Mouse (Mus musculus): ENCODE results near the gene Unc13d. TPM values are rescaled to one million over a fixed set of nuclear protein-coding genes. Genes with fewer than 3 reads are reported as not detected.
"Not testable (repeated sequence)": the region's sequence is repeated elsewhere in the genome, so short reads cannot be mapped to it uniquely, and the experiment has no call there.

The Unc13d gene
- polyA plus RNA-seq, 1 experiment from 2014 or later, result 2.0 TPM

GRCm38 (mm10) chr11:116021328-116022220 is 56.2 kb downstream of the Unc13d start:
- Histone ChIP-seq H3K27me3 (replicated peaks; ENCODE audit: control insufficient read depth, insufficient read depth, low read length) (no peaks in the 10 kb centered on the region), H3K9me3 (ENCODE audit: control insufficient read depth, low read length) (no peaks in the 10 kb centered on the region), H3K4me2 (ENCODE audit: low read depth, low read length) (peak overlapping the region; percentile 60), H3K9ac (ENCODE audit: low read depth, low read length) (0 out of 2 replicates have a peak overlapping the region, but pooled peaks have one; percentile 25), H3K4me1 (ENCODE audit: control insufficient read depth, insufficient read depth, low read length) (no peaks in the 10 kb centered on the region), H3K36me3 (ENCODE audit: control insufficient read depth, insufficient read depth, low read length) (peaks cover 28% of the 10 kb centered on the region), H3K27ac (replicated peaks; ENCODE audit: low read depth, low read length) (no peak overlapping the region), H3K4me3 (ENCODE audit: low read depth, low read length) (peak overlapping the region; percentile 33)
- DNase-seq (ENCODE audit: low spot score) (no peak), ATAC-seq (ENCODE audit: low read depth) (no peak)
- WGBS, result 75% methylated on average over 6 of the region's 6 CpGs

DNA sequence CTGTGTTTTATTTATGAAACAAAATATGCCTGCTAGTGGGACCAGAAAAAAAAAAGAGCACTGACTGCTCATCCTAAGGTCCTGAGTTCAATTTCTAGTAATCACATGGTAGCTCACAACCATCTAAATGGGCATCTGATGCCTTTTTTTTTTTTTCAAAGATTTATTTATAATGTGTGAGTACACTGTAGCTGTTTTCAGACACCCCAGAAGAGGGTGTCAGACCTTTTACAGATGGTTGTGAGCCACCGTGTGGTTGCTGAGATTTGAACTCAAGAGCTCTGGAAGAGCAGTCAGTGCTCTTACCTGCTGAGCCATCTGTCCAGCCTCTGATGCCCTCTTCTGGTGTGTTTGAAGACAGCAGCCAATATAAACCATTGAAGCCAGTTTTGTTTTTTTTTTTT is 57.2 kb downstream of the Unc13d start:
- no peak overlapping the region for H3K9ac ChIP-seq (ENCODE audit: low read depth, low read length)
- H3K27ac ChIP-seq (replicated peaks; ENCODE audit: low read depth, low read length), result no peak overlapping the region
- no peaks in the 10 kb centered on the region for H3K4me1 ChIP-seq (ENCODE audit: control insufficient read depth, insufficient read depth, low read length)
- H3K36me3 ChIP-seq (ENCODE audit: control insufficient read depth, insufficient read depth, low read length), result peaks cover 28% of the 10 kb centered on the region
- no peaks in the 10 kb centered on the region for H3K27me3 ChIP-seq (replicated peaks; ENCODE audit: control insufficient read depth, insufficient read depth, low read length)
- 46% methylated on average over 1 of the region's 1 CpGs for WGBS
- DNase-seq (ENCODE audit: low spot score), result no peak
- H3K4me3 ChIP-seq (ENCODE audit: low read depth, low read length), result no peak overlapping the region
- no peak overlapping the region for H3K4me2 ChIP-seq (ENCODE audit: low read depth, low read length)
- no peak for ATAC-seq (ENCODE audit: low read depth)
- no peaks in the 10 kb centered on the region for H3K9me3 ChIP-seq (ENCODE audit: control insufficient read depth, low read length)

DNA sequence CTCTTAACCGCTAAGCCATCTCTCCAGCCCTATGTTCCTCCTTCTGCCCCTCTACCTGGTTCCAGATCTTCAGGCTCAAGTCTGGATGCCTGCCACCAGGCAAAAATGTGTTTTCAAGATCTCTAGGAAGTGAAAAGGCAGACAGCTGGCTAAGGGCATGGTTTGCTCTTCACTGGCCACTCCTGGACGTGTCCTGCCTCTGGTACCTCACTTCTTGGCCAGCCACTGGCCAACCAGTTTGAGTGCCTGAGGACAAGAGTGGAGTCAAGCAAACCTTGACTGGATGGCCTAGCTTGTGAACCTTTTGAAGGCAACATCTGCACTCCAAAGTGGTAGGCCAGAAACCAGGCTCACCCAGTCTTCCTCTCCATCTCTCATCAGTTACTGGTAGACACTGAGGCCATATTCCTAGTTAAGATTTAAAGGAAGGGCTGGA is 57.8 kb downstream of the Unc13d start:
- 66% methylated on average over 2 of the region's 2 CpGs for WGBS
- no peaks in the 10 kb centered on the region for H3K9me3 ChIP-seq (ENCODE audit: control insufficient read depth, low read length)
- no peak for DNase-seq (ENCODE audit: low spot score)
- ATAC-seq (ENCODE audit: low read depth), result no peak
- no peaks in the 10 kb centered on the region for H3K27me3 ChIP-seq (replicated peaks; ENCODE audit: control insufficient read depth, insufficient read depth, low read length)
- no peak overlapping the region; the same call in 1 of the 2 replicates for H3K27ac ChIP-seq (replicated peaks; ENCODE audit: low read depth, low read length)
- H3K4me2 ChIP-seq (ENCODE audit: low read depth, low read length), result no peak overlapping the region
- no peaks in the 10 kb centered on the region for H3K4me1 ChIP-seq (ENCODE audit: control insufficient read depth, insufficient read depth, low read length)
- H3K9ac ChIP-seq (ENCODE audit: low read depth, low read length), result no peak overlapping the region
- peaks cover 28% of the 10 kb centered on the region for H3K36me3 ChIP-seq (ENCODE audit: control insufficient read depth, insufficient read depth, low read length)
- no peak overlapping the region for H3K4me3 ChIP-seq (ENCODE audit: low read depth, low read length)

DNA sequence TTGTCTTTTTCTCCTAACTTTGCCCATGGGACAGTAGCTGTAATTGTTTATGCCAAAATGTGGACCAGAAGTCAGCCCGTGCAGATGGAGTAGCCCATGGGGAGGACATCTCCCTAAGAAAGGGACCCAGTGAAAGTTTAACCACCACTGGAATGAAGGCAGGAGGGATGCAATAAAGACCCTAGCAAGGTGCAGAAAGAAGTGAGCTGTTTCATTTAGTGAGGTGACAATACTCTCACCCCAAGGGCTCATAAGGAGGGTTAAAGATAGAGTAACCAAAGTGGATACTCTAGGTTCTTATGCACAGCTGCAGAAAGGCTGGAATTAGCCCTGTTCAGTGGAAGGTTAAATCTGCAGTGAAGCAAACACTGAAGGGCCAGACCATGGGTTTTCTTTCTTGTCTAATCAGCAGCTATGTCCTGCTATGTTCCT is 58.4 kb downstream of the Unc13d start:
- no peaks in the 10 kb centered on the region for H3K4me1 ChIP-seq (ENCODE audit: control insufficient read depth, insufficient read depth, low read length)
- ATAC-seq (ENCODE audit: low read depth), result no peak
- H3K36me3 ChIP-seq (ENCODE audit: control insufficient read depth, insufficient read depth, low read length), result peaks cover 28% of the 10 kb centered on the region
- H3K27me3 ChIP-seq (replicated peaks; ENCODE audit: control insufficient read depth, insufficient read depth, low read length), result no peaks in the 10 kb centered on the region
- no peak overlapping the region for H3K27ac ChIP-seq (replicated peaks; ENCODE audit: low read depth, low read length)
- H3K9me3 ChIP-seq (ENCODE audit: control insufficient read depth, low read length), result no peaks in the 10 kb centered on the region
- WGBS, result 48% methylated on average over 1 of the region's 1 CpGs
- no peak overlapping the region for H3K4me2 ChIP-seq (ENCODE audit: low read depth, low read length)
- no peak for DNase-seq (ENCODE audit: low spot score)
- no peak overlapping the region for H3K4me3 ChIP-seq (ENCODE audit: low read depth, low read length)
- H3K9ac ChIP-seq (ENCODE audit: low read depth, low read length), result no peak overlapping the region

GRCm38 (mm10) chr11:116018867-116019266 is 58.9 kb downstream of the Unc13d start:
- not testable (repeated sequence) for H3K27ac ChIP-seq (replicated peaks; ENCODE audit: low read depth, low read length); H3K9ac ChIP-seq (ENCODE audit: low read depth, low read length); ATAC-seq (ENCODE audit: low read depth); DNase-seq (ENCODE audit: low spot score); H3K27me3 ChIP-seq (replicated peaks; ENCODE audit: control insufficient read depth, insufficient read depth, low read length); H3K4me2 ChIP-seq (ENCODE audit: low read depth, low read length); H3K4me3 ChIP-seq (ENCODE audit: low read depth, low read length); H3K4me1 ChIP-seq (ENCODE audit: control insufficient read depth, insufficient read depth, low read length); H3K9me3 ChIP-seq (ENCODE audit: control insufficient read depth, low read length)
- 89% methylated on average over 4 of the region's 4 CpGs for WGBS
- peaks cover 28% of the 10 kb centered on the region for H3K36me3 ChIP-seq (ENCODE audit: control insufficient read depth, insufficient read depth, low read length)

- WGBS, result 34% methylated on average over 6 of the region's 6 CpGs
- Histone ChIP-seq H3K27me3 (replicated peaks; ENCODE audit: control insufficient read depth, insufficient read depth, low read length) (no peaks in the 10 kb centered on the region), H3K36me3 (ENCODE audit: control insufficient read depth, insufficient read depth, low read length) (peaks cover 22% of the 10 kb centered on the region), H3K27ac (replicated peaks; ENCODE audit: low read depth, low read length) (no peak overlapping the region), H3K4me2 (ENCODE audit: low read depth, low read length) (no peak overlapping the region), H3K4me1 (ENCODE audit: control insufficient read depth, insufficient read depth, low read length) (peaks cover 3% of the 10 kb centered on the region; the same call in 1 of the 2 replicates), H3K9ac (ENCODE audit: low read depth, low read length) (no peak overlapping the region), H3K4me3 (ENCODE audit: low read depth, low read length) (no peak overlapping the region), H3K9me3 (ENCODE audit: control insufficient read depth, low read length) (no peaks in the 10 kb centered on the region)
- ATAC-seq (ENCODE audit: low read depth), result no peak
- peak; percentile 22 for DNase-seq (ENCODE audit: low spot score)
Measured at GRCm38 (mm10) chr11:116018106-116018505, 59.7 kb downstream of the Unc13d start.

DNA sequence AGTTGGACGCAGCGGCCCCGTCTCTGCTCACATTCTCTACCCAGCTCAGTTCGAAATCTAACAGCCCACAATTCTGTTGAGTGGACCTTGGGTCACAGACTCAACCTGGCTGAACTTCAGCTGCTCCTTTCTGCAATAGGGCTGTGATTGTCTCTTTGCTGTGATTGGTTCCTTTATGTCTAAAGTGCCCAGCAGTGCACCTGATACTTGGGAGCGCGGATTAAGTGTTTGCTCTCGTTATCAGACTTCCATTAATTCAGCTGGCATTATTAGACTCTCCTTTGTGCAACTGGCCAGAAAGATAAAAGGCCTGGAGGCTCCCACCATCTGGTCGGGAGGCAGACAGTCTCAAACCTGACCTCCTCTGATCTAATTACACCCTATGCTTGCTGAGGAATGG is 62.9 kb downstream of the Unc13d start:
- no peaks in the 10 kb centered on the region for H3K27me3 ChIP-seq (replicated peaks; ENCODE audit: control insufficient read depth, insufficient read depth, low read length)

DNA sequence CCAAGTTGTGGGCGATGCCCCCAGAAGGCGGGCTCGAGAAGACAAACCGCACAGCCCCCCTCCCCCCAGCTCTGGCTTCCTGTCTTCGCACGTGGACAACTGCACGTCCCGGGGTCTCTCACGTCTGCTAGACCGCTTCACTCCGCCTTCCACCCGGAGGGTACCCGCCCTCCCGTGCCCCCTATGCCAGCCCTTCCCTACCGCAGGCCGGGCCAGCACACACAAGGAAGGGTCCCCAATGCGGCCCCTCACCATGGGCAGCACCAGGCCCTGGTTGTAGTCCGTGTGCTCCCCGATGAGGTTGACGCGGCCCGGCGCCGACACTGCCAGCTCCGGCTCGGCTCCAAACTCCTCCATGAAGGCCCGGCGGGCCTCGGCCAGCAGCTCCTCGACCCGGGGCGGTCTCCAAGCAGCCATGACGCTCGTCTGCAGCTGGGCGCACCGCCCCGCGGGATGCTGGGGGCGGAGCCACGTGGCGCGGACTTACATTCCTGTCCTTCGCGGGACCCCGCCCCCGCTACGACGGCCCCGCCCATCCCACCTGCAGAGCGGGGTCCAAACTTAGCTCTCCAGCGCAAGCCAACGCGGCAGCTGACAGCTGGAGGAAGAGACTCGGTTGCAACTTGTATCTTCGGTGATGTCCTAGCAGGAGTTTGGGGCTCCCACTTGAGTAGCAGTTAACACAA is 65.4 kb downstream of the Unc13d start, which contains the start of gene Galk1:
TSS of gene Galk1 (minus strand) at position 458 of the 686 bp plus-strand sequence.
- H3K9me3 ChIP-seq (ENCODE audit: control insufficient read depth, low read length), result no peaks in the 10 kb centered on the region
- H3K27ac ChIP-seq (replicated peaks; ENCODE audit: low read depth, low read length), result peak within 1 kb of the TSS; percentile 93
- peak within 1 kb of the TSS; percentile 57 for H3K4me3 ChIP-seq (ENCODE audit: low read depth, low read length)
- under 1% methylated on average over 37 of the region's 55 CpGs for WGBS
- H3K4me2 ChIP-seq (ENCODE audit: low read depth, low read length), result peak within 1 kb of the TSS; percentile 75
- peak within 1 kb of the TSS; percentile 82 for H3K9ac ChIP-seq (ENCODE audit: low read depth, low read length)
- H3K27me3 ChIP-seq (replicated peaks; ENCODE audit: control insufficient read depth, insufficient read depth, low read length), result no peaks in the 10 kb centered on the region
- DNase-seq (ENCODE audit: low spot score) (peak; percentile 97), ATAC-seq (ENCODE audit: low read depth) (peak; percentile 91)
- peaks cover 14% of the 10 kb centered on the region for H3K4me1 ChIP-seq (ENCODE audit: control insufficient read depth, insufficient read depth, low read length)
- H3K36me3 ChIP-seq (ENCODE audit: control insufficient read depth, insufficient read depth, low read length), result peaks cover 33% of the 10 kb centered on the region

More for the DNA sequence above, 62.9 kb downstream of the Unc13d start:
- ATAC-seq (ENCODE audit: low read depth) (no peak), DNase-seq (ENCODE audit: low spot score) (no peak)
- no peak overlapping the region for H3K4me3 ChIP-seq (ENCODE audit: low read depth, low read length)
- H3K4me2 ChIP-seq (ENCODE audit: low read depth, low read length), result no peak overlapping the region
- no peaks in the 10 kb centered on the region for H3K9me3 ChIP-seq (ENCODE audit: control insufficient read depth, low read length)
- 64% methylated on average over 8 of the region's 8 CpGs for WGBS
- no peak overlapping the region for H3K27ac ChIP-seq (replicated peaks; ENCODE audit: low read depth, low read length)
- no peak overlapping the region for H3K9ac ChIP-seq (ENCODE audit: low read depth, low read length)
- peaks cover 14% of the 10 kb centered on the region for H3K4me1 ChIP-seq (ENCODE audit: control insufficient read depth, insufficient read depth, low read length)
- H3K36me3 ChIP-seq (ENCODE audit: control insufficient read depth, insufficient read depth, low read length), result peaks cover 8% of the 10 kb centered on the region
